Mouse (Mus musculus) cerebellum, adult 11-12 months (tissue): ENCODE data around the gene Btbd9.

Experiments used
- DNase-seq: peaks from one replicate; pipeline ENCODE4 v3.0.0; 2022

The Btbd9 gene

GRCm38 (mm10) chr17:30597786-30598185 is 21.5 kb upstream of the Btbd9 start:
- DNase-seq, result no peak

DNA sequence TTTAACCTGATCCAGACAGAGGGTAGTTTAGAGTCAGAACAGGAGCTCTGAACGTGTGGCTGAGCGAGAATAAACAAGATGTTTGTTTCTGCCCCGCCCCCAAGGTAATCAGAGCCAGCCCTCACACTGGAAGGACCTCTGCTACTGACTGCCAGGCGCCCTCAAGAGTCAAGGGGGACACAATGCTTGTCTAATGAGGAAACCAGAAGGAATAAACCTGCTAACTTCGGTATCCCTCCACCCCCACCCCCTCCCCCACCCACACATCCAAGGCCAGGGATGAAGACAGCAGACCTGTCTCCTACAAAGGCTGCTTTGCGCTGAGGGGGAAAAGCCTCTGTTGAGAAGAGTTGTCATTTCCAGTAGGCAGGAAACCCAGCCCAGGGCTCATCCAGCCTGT is 18.6 kb upstream of the Btbd9 start:
- no peak for DNase-seq

- DNase-seq, result no peak
These were observed 18.1 kb upstream of the Btbd9 start for GRCm38 (mm10) chr17:30594407-30594806.

GRCm38 (mm10) chr17:30590417-30591198 is 14.3 kb upstream of the Btbd9 start:
- DNase-seq, result peak; percentile 52

DNA sequence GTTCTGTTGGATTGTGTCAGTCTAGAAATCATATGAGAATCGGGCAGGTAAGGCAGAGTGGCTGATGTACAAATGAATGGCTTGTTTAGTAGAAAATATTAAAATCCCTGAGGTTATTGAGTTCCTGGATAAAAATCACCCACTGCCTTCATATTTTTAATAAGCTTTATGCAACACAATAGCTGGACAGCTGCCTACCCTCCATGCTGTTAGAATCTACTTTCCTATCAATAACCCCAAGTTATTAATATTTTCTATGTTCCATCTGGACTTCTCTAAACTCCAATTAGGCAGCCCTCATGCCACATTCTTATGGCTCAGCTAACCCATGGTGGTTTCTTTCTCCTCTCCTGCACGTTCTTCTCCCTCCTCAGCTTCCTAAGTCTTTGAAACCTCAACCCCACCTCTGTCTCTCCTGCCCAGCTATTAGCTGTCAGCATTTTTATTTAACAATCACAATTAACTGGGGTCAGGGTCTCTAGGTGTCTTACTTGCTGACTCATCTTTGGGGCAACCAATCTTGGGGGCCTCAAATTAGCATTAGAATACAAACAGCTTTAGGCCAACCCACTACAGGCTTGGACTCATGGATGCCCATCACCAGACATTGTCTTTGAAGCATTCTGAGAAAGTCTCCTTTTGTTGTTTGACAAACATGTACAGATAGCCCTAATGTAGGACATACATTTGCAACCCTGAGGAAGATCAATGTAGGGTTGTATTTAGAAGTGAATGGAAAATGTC is 7.1 kb upstream of the Btbd9 start:
- DNase-seq, result no peak

DNA sequence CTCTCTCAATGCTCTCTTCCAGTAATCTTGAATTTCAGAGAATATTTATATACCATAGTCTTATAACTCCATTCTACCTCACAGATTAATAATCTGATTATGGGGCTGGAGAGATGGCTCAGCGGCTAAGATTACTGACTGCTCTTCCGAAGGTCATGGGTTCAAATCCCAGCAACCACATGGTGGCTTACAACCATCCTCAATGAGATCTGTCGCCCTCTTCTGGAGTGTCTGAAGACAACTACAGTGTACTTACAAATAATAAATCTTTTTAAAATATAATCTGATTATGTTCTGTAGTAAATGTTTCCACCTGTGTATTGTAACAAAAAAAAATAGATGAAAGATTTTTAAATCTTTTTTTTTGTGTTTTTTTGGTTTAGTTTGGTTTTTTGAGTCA is 6.0 kb upstream of the Btbd9 start:
- no peak for DNase-seq

- DNase-seq, result no peak
These were observed 4.9 kb upstream of the Btbd9 start for GRCm38 (mm10) chr17:30581201-30581600.

DNA sequence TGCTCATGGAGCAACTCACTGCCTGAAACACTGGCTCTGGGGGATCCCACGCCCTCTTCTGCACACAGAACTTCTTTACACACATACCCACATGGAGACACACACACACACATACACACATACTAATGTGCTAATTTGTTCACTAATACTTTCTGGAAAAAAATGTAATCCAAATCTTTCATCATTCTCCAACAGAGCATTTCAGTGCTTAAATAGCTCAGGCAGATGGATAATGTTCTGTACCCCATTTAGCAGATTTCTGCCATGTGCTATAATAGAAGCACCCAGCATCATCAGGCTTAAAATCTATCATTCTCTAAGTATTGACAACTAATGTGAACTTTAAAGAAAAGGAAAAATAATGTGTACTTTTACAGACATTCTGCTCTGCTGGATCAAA is 4.5 kb upstream of the Btbd9 start:
- no peak for DNase-seq

DNA sequence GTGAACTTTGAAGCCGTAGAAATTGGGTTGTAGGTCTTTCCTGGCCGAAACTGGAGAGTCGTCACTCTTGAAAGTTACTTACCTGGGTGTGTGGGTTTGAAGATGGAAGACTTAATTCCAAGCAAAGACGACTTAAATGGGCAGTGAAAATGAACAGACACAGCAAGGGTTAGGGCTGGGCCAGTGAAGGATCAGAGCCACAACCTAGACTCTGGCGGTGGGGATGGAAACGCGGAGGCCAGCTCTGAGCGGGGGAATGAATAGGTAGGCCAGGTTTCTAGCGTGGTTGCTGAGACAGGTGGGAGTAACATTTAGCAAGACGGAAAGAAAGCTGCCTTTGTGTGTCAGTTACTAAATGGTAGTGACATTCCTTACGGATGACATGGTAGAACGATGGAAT is 658 bp upstream of the Btbd9 start:
- DNase-seq, result no peak

GRCm38 (mm10) chr17:30575121-30575904 is 975 bp downstream of the Btbd9 start:
- peak; percentile 70 for DNase-seq

DNA sequence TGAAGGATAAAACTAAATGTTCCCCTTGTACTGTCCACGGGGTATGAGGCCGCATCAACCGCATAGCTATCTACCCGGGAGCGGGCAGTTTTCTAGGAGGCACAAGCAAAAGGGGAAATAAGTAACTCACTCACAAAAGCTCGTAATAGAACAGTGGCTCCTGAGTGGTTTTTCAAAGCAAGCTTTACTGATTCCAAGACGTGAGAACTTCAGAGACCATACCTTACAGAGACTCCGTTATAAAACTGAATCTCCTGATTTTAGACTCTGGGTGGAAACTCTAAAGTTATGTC is 1.6 kb downstream of the Btbd9 start:
- DNase-seq, result no peak

DNA sequence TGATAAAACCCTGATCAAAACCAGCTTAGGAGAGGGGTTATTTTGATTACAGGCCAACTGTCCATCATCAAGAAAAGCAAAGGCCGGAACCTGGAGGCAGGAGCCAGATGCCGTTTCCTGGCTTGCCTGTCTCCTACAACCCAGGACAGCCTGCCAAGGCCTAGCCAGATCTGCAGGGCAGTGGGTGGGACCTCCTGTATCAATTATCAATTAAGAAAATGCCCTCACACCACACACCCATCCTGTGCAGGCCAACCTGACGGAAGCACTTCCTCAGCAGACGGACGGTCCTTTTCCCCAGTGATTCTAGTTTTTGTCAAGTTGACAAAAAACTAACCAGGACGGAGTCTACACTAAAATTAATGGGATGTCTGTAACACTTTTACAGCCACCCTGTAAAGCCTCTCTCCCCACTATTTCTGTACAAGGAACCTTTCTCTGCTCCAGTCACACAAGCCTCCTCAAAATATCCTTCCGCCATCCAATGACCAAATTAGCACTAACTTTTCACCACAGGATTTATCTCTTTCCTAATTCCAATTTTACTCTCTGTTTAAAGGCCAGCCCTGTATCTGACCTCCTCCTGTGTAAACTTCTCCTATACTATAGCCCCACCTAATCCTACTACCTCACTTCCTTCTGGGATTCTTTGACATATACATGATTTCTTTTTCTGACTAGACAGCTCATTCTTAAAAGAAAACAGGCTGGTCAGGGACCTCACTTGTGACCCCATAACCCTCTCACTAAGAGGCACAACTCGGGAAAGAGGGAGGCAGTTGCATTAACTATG is 2.1 kb downstream of the Btbd9 start:
- peak; percentile 54 for DNase-seq

DNA sequence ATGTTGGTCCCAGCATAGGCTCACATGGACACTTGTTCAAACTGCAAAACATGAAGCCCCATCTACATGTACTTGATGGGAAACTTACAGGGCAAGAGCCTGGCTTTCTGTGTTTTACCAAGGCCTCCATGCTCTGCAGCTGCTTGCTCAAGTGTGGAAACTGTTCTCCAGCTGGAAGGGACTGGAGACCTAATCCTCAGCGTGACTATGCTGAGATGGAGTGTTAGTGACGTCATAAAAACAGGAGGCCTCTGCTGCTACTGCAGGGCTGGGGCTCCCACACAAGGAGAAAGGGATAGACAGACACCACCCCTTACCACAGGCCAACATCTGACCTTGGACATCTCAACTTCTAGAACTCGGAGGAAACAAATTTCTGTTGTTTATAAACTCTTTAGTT is 5.3 kb downstream of the Btbd9 start:
- no peak for DNase-seq

- no peak for DNase-seq
These were observed 6.1 kb downstream of the Btbd9 start for GRCm38 (mm10) chr17:30570173-30570572.

- no peak for DNase-seq
These were observed 7.8 kb downstream of the Btbd9 start for GRCm38 (mm10) chr17:30568473-30568872.

GRCm38 (mm10) chr17:30564971-30565370 is 11.3 kb downstream of the Btbd9 start:
- no peak for DNase-seq

GRCm38 (mm10) chr17:30564407-30564806 is 11.9 kb downstream of the Btbd9 start:
- DNase-seq, result no peak

DNA sequence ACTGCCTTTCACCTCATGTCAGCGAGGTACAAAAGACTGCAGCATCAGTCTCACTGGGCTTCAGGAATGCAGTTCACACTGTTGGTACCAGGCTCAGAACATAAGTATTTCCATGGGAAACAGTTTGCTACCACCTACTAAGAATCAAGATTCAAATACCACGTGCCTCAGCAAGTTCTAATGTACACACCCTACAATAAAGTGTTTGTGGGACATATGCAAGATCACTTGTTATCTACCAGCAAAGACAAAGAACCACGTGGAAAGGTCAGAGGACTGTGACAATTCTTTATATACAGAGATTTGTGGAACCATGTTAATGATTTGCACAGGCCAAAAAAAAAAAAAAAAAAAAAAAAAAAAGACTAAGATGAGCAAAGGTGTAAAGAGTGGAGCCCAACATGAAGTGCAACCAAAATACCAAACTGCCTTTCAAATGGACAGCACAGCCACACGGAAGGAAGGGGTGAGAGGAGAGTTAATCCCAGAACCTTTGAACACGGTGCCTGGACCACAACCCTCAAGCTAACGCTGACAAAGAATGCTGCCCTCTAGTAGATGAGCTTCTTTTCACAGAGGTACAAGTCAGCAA is 12.7 kb downstream of the Btbd9 start:
- DNase-seq, result no peak

DNA sequence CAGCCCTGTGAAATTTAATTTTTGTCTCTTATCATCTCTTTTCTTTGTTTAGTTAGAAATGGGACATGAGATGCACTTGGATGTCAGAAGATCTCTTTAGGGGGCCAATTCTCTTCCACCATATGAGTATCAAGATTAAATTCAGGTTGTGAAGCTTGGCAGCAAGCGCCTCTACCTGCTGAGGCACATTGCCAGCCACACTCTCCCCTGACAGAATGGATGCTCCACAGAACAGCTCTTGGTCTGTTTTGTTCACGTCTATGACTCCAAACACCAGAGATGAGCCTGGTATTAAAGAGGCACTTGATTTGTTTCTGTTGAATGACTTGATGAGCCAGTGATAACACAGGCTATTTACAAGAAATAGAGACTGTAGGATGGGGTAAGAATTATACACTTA is 13.5 kb downstream of the Btbd9 start:
- peak; percentile 49 for DNase-seq

DNA sequence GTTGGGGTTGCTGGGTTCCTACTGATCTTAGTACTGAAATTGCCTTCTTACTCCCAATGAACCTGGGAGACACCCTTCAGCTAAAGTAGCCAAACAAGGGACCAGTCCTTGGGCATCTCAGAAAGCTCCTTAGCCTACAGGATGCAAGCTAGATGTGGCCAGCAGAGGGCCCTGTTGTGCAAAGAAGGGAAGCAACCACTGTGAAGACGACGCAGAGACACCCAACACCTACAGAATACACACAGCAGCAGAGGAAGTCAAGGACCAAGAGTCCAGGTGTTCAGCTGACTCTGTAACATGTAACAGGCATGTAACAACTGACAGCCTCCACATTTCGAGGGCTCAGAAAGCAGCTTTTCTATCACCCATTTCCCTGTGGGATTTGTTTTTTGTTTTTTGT is 16.8 kb downstream of the Btbd9 start:
- DNase-seq, result no peak

DNA sequence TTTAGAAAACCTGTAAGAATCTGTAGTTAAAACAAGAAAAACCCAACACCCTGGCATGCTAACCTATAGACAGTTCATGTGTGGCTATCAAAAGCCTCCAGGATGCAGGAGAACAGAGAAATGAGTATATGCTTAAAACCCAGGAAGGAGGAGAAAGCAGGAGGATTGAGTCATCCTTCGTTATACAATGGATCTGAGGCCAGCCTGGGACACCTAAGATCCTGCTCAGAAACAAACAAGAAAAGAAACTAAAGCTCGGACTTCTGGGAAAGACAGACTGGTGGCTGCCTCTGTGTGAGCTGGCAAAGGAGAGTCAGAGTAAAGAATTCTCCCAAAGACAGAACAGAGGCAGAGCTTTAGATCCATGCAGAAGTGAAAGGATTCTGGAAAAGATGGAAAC is 17.7 kb downstream of the Btbd9 start:
- DNase-seq, result no peak

DNA sequence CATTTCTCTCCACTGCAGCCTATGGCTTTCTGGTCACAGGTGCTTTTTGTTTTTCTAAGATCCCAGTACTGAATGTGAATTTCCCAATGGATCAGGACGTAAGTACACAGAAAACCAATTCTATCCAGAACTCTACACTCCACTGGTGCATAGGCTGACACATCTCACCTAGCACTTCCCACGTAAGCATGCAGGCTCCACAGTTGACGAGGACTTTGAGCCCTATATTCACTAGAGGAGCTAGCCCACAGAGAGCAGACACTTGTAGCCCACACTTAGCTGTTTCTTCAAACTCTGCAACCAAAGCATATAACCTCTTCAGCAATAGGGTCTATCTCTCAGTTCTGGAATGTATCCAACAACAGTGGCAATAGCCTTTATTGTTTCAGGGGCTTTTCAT is 19.8 kb downstream of the Btbd9 start:
- DNase-seq, result no peak
